Mouse (Mus musculus) heart, embryonic 16.5 days (tissue): ENCODE measurements at regions not wholly inside any gene's neighbourhood (a gene's known extent, or its start where the extent isn't known, plus 50 kb on each side); places are given as distances from the start of the nearest gene placed in this dataset.

Experiments used
- ATAC-seq: fragments of 200-750 bp; cut with Nextera tagmentation; replicated peaks from 2 replicates; pipeline ENCODE4 v1.8.0; 2017; ENCODE audit warnings: moderate number of reproducible peaks; ENCODE audit not compliant: insufficient read depth, low FRiP score; ENCODE audit errors: extremely low read depth
- H3K27ac ChIP-seq: fragments of 300-500 bp; sonication (generic); 2 replicates; pipeline ENCODE4 v1.5.1; 2014; ENCODE audit warnings: mild to moderate bottlenecking, low read length, control low read depth, moderate library complexity
- H3K27me3 ChIP-seq: fragments of 300-500 bp; sonication (generic); 2 replicates; pipeline ENCODE4 v1.6.1; 2014; ENCODE audit warnings: low read length, mixed read lengths; ENCODE audit not compliant: control insufficient read depth, insufficient read depth
- H3K36me3 ChIP-seq: fragments of 300-500 bp; sonication (generic); 2 replicates; pipeline ENCODE4 v1.6.1; 2014; ENCODE audit not compliant: control insufficient read depth, insufficient read depth
- H3K4me1 ChIP-seq: fragments of 300-500 bp; sonication (generic); 2 replicates; pipeline ENCODE4 v1.6.1; 2014; ENCODE audit warnings: low read length, mixed read lengths; ENCODE audit not compliant: control insufficient read depth, insufficient read depth
- H3K4me2 ChIP-seq: fragments of 300-500 bp; sonication (generic); 2 replicates; pipeline ENCODE4 v1.6.1; 2014; ENCODE audit warnings: low read depth, mild to moderate bottlenecking, control low read depth, low read length
- H3K4me3 ChIP-seq: fragments of 300-500 bp; sonication (generic); 2 replicates; pipeline ENCODE4 v1.5.1; 2014; ENCODE audit warnings: mild to moderate bottlenecking, control low read depth, low read length
- H3K9ac ChIP-seq: fragments of 300-500 bp; sonication (generic); 2 replicates; pipeline ENCODE4 v1.6.1; 2014; ENCODE audit warnings: low read length, control low read depth
- H3K9me3 ChIP-seq: fragments of 300-500 bp; sonication (generic); replicated peaks from 2 replicates; pipeline ENCODE4 v1.6.1; 2016; ENCODE audit warnings: low read length; ENCODE audit not compliant: control insufficient read depth
- WGBS: fragments of 180-500 bp; shearing (Covaris S2); extraction: QIAGEN DNeasy Blood & Tissue Kit; methylation state at CpG from one replicate; pipeline ENCODE4 v1.1.7; 2014; 5-methylcytosine and 5-hydroxymethylcytosine counted together

GRCm38 (mm10) chr15:85664432-85664828 is 70.4 kb upstream of the Ppara start:
- H3K27me3 ChIP-seq: peaks cover 7% of the 10 kb centered on the region
- ATAC-seq: no peak
- no peak overlapping the region for H3K27ac ChIP-seq
- no peaks in the 10 kb centered on the region for H3K9me3 ChIP-seq
- H3K9ac ChIP-seq: no peak overlapping the region
- H3K36me3 ChIP-seq: no peaks in the 10 kb centered on the region
- 82% methylated on average over 10 of the region's 10 CpGs for WGBS
- no peak overlapping the region for H3K4me3 ChIP-seq
- no peak overlapping the region for H3K4me2 ChIP-seq
- H3K4me1 ChIP-seq: peaks cover 10% of the 10 kb centered on the region

GRCm38 (mm10) chr15:85665181-85665821 is 69.5 kb upstream of the Ppara start:
- 79% methylated on average over 12 of the region's 12 CpGs for WGBS
- Histone ChIP-seq H3K9me3 (no peaks in the 10 kb centered on the region), H3K9ac (no peak overlapping the region), H3K4me2 (no peak overlapping the region), H3K36me3 (no peaks in the 10 kb centered on the region), H3K4me1 (peaks cover 16% of the 10 kb centered on the region), H3K27ac (no peak overlapping the region), H3K4me3 (no peak overlapping the region), H3K27me3 (peaks cover 5% of the 10 kb centered on the region)
- ATAC-seq: no peak

GRCm38 (mm10) chr15:85666496-85666895 is 68.3 kb upstream of the Ppara start:
- no peaks in the 10 kb centered on the region; the same call in 1 of the 2 replicates for H3K27me3 ChIP-seq
- WGBS: 73% methylated on average over 9 of the region's 9 CpGs
- no peak for ATAC-seq

GRCm38 (mm10) chr15:85667381-85667791 is 67.4 kb upstream of the Ppara start:
- Histone ChIP-seq H3K4me1 (peaks cover 16% of the 10 kb centered on the region), H3K36me3 (no peaks in the 10 kb centered on the region), H3K4me2 (peak overlapping the region; percentile 3; the same call in 1 of the 2 replicates), H3K4me3 (no peak overlapping the region), H3K9ac (0 out of 2 replicates have a peak overlapping the region, but pooled peaks have one; percentile 3), H3K9me3 (no peaks in the 10 kb centered on the region), H3K27me3 (no peaks in the 10 kb centered on the region; the same call in 1 of the 2 replicates), H3K27ac (no peak overlapping the region)
- ATAC-seq: no peak
- WGBS: 62% methylated on average over 12 of the region's 12 CpGs

More at GRCm38 (mm10) chr15:85666496-85666895, 68.3 kb upstream of the Ppara start:
- Histone ChIP-seq H3K4me3 (no peak overlapping the region), H3K4me1 (peaks cover 16% of the 10 kb centered on the region), H3K36me3 (no peaks in the 10 kb centered on the region), H3K27ac (no peak overlapping the region), H3K9ac (no peak overlapping the region), H3K9me3 (no peaks in the 10 kb centered on the region), H3K4me2 (no peak overlapping the region)

- no peaks in the 10 kb centered on the region for H3K9me3 ChIP-seq
- no peak for ATAC-seq
- H3K4me2 ChIP-seq: no peak overlapping the region
- H3K27me3 ChIP-seq: no peaks in the 10 kb centered on the region; the same call in 1 of the 2 replicates
- H3K27ac ChIP-seq: no peak overlapping the region
- peaks cover 22% of the 10 kb centered on the region for H3K4me1 ChIP-seq
- no peaks in the 10 kb centered on the region for H3K36me3 ChIP-seq
- H3K4me3 ChIP-seq: no peak overlapping the region
- 84% methylated on average over 7 of the region's 7 CpGs for WGBS
- no peak overlapping the region for H3K9ac ChIP-seq
Measured at GRCm38 (mm10) chr15:85667906-85668590, 66.7 kb upstream of the Ppara start.

GRCm38 (mm10) chr15:85668871-85669651 is 65.7 kb upstream of the Ppara start:
- no peaks in the 10 kb centered on the region for H3K36me3 ChIP-seq
- H3K27ac ChIP-seq: peak overlapping the region; percentile 95
- ATAC-seq: no peak
- no peaks in the 10 kb centered on the region; the same call in 1 of the 2 replicates for H3K27me3 ChIP-seq
- peak overlapping the region; percentile 100 for H3K9ac ChIP-seq
- H3K4me1 ChIP-seq: peaks cover 30% of the 10 kb centered on the region
- peak overlapping the region; percentile 70 for H3K4me2 ChIP-seq
- H3K9me3 ChIP-seq: no peaks in the 10 kb centered on the region
- WGBS: 58% methylated on average over 9 of the region's 9 CpGs
- H3K4me3 ChIP-seq: peak overlapping the region; percentile 89

GRCm38 (mm10) chr15:85669652-85670175 is 65.1 kb upstream of the Ppara start:
- ATAC-seq: peak; percentile 58
- Histone ChIP-seq H3K27me3 (no peaks in the 10 kb centered on the region; the same call in 1 of the 2 replicates), H3K9ac (peak overlapping the region; percentile 100), H3K9me3 (no peaks in the 10 kb centered on the region), H3K4me1 (peaks cover 33% of the 10 kb centered on the region), H3K4me3 (peak overlapping the region; percentile 89), H3K27ac (peak overlapping the region; percentile 95), H3K4me2 (peak overlapping the region; percentile 70), H3K36me3 (no peaks in the 10 kb centered on the region)
- 12% methylated on average over 15 of the region's 15 CpGs for WGBS

- peak overlapping the region; percentile 89 for H3K4me3 ChIP-seq
- H3K4me1 ChIP-seq: peaks cover 33% of the 10 kb centered on the region
- peak overlapping the region; percentile 100 for H3K9ac ChIP-seq
- WGBS: 1% methylated on average over 50 of the region's 64 CpGs
- H3K9me3 ChIP-seq: no peaks in the 10 kb centered on the region
- no peaks in the 10 kb centered on the region; the same call in 1 of the 2 replicates for H3K27me3 ChIP-seq
- peak overlapping the region; percentile 70 for H3K4me2 ChIP-seq
- peak overlapping the region; percentile 95 for H3K27ac ChIP-seq
- peak; percentile 66 for ATAC-seq
- no peaks in the 10 kb centered on the region for H3K36me3 ChIP-seq
Measured at GRCm38 (mm10) chr15:85670176-85670788, 64.5 kb upstream of the Ppara start.
